Mouse (Mus musculus) forebrain, embryonic 10.5 days (tissue): ENCODE results near the gene Tvp23a. TPM values are rescaled to one million over a fixed set of nuclear protein-coding genes. Genes with fewer than 3 reads are reported as not detected.

Experiments used
- DNase-seq: peaks from one replicate; pipeline ENCODE4 v3.0.0-alpha.2; 2017; ENCODE audit warnings: low spot score; ENCODE audit errors: extremely low spot score
- H3K27ac ChIP-seq: fragments of 300-500 bp; sonication (generic); 2 replicates; pipeline ENCODE4 v1.5.1; 2016; ENCODE audit warnings: mild to moderate bottlenecking
- H3K27me3 ChIP-seq: fragments of 300-500 bp; sonication (generic); 2 replicates; pipeline ENCODE4 v1.6.1; 2016; ENCODE audit warnings: mild to moderate bottlenecking; ENCODE audit not compliant: poor library complexity, severe bottlenecking
- H3K36me3 ChIP-seq: fragments of 300-500 bp; sonication (generic); replicated peaks from 2 replicates; pipeline ENCODE4 v1.6.1; 2016; ENCODE audit warnings: mild to moderate bottlenecking, moderate library complexity
- H3K4me1 ChIP-seq: fragments of 300-500 bp; sonication (generic); 2 replicates; pipeline ENCODE4 v1.6.1; 2016
- H3K4me3 ChIP-seq: fragments of 300-500 bp; sonication (generic); 2 replicates; pipeline ENCODE4 v1.5.1; 2016; ENCODE audit warnings: mild to moderate bottlenecking, moderate library complexity
- H3K9me3 ChIP-seq: fragments of 300-500 bp; sonication (generic); 2 replicates; pipeline ENCODE4 v1.6.1; 2016; ENCODE audit warnings: mild to moderate bottlenecking, moderate library complexity
- WGBS: fragments of 180-500 bp; shearing (Covaris S2); methylation state at CpG from one replicate; pipeline ENCODE4 v1.1.7; 2016; 5-methylcytosine and 5-hydroxymethylcytosine counted together
- polyA plus RNA-seq: library from polyadenylated mRNA; unstranded; fragments of >200 nt; fragmentation: Nextera tagmentation; extraction: Ambion mirVana; gene quantifications from 2 replicates; pipeline ENCODE4 v1.2.1, GENCODE M21; 2016

Tvp23a gene
- polyA plus RNA-seq, 1 experiment from 2014 or later = 20.5 TPM

GRCm38 (mm10) chr16:10411764-10412746, 35.1 kb downstream of the Tvp23a start, which contains the start of gene Nubp1:
Gene Nubp1, plus strand, starts transcription at chr16:10411948.
- DNase-seq = peak; percentile 95
- Histone ChIP-seq H3K36me3 (peaks cover 38% of the 10 kb centered on the region), H3K27me3 (0 out of 2 replicates have a peak, but pooled peaks cover 8% of the 10 kb centered on the region), H3K9me3 (0 out of 2 replicates have a peak, but pooled peaks cover 4% of the 10 kb centered on the region), H3K4me1 (peaks cover 19% of the 10 kb centered on the region), H3K4me3 (peak within 1 kb of the TSS; percentile 77), H3K27ac (peak within 1 kb of the TSS; percentile 97)
- 4% methylated on average over 56 of the region's 56 CpGs for WGBS

DNA sequence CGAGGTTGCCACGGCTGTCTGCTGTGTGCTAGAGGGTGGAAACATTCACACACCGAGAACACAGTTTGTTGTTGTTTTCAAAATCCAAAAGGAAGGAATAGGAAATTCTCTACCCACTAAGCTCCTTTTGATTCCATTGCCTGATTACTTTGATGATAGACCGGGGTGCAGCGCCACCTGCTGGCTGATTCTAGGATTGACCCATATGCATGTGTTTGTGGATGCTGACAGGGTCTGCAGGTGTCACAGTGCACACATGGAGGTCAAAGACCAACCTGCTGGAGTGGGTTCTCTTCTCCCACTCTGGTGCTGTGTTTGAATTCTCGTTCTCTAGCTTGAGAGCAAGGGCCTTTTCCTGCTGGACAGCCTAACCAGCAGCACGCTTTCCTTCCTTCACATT, 48.0 kb downstream of the Tvp23a start:
- H3K4me1 ChIP-seq = peaks cover 9% of the 10 kb centered on the region
- WGBS = 36% methylated on average over 7 of the region's 7 CpGs
- H3K27me3 ChIP-seq = peaks cover 19% of the 10 kb centered on the region
- no peak overlapping the region for H3K4me3 ChIP-seq
- no peaks in the 10 kb centered on the region for H3K36me3 ChIP-seq
- DNase-seq = peak; percentile 83
- no peaks in the 10 kb centered on the region for H3K9me3 ChIP-seq
- no peak overlapping the region for H3K27ac ChIP-seq

DNA sequence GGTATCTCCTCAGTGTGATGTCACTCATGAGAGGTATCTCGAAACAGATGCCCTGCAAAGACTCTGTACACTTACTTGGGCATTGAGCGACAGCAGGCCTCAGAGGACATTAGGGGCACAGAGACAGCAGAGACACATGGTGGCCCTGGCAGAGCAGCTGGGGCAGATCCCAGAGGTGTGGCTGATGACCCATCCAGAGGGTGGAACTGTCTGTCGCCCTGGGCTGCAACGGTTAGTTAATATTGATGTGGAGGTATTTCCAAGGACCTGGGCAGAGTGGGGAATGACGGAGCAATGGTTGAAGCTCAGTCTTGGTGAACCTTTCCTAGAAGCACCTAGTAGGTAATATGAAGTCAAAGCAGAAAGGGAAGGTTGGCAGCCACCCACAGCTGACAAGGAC, 48.4 kb downstream of the Tvp23a start:
- no peaks in the 10 kb centered on the region for H3K36me3 ChIP-seq
- no peak overlapping the region for H3K4me3 ChIP-seq
- H3K27ac ChIP-seq = no peak overlapping the region
- peaks cover 9% of the 10 kb centered on the region for H3K4me1 ChIP-seq
- H3K27me3 ChIP-seq = peaks cover 23% of the 10 kb centered on the region
- WGBS = 73% methylated on average over 5 of the region's 5 CpGs
- DNase-seq = no peak
- H3K9me3 ChIP-seq = no peaks in the 10 kb centered on the region

- WGBS = 8% methylated on average over 37 of the region's 37 CpGs
- H3K27ac ChIP-seq = 0 out of 2 replicates have a peak within 1 kb of the TSS, but pooled peaks have one; percentile 44
- H3K9me3 ChIP-seq = no peaks in the 10 kb centered on the region
- peaks cover 30% of the 10 kb centered on the region for H3K27me3 ChIP-seq
- peaks cover 9% of the 10 kb centered on the region for H3K4me1 ChIP-seq
- peak within 1 kb of the TSS; percentile 48 for H3K4me3 ChIP-seq
- peak; percentile 41 for DNase-seq
- no peaks in the 10 kb centered on the region for H3K36me3 ChIP-seq
Observed at GRCm38 (mm10) chr16:10394699-10395540, 52.2 kb downstream of the Tvp23a start, which contains the start of gene Tekt5. Gene Tekt5, minus strand, starts transcription at chr16:10395490.

- no peak overlapping the region for H3K4me3 ChIP-seq
- DNase-seq = no peak
- no peaks in the 10 kb centered on the region for H3K9me3 ChIP-seq
- H3K36me3 ChIP-seq = no peaks in the 10 kb centered on the region
- H3K4me1 ChIP-seq = peaks cover 9% of the 10 kb centered on the region
- H3K27me3 ChIP-seq = peaks cover 30% of the 10 kb centered on the region
- WGBS = 90% methylated on average over 9 of the region's 9 CpGs
- H3K27ac ChIP-seq = no peak overlapping the region
Observed at GRCm38 (mm10) chr16:10392587-10392986, 54.6 kb downstream of the Tvp23a start.

DNA sequence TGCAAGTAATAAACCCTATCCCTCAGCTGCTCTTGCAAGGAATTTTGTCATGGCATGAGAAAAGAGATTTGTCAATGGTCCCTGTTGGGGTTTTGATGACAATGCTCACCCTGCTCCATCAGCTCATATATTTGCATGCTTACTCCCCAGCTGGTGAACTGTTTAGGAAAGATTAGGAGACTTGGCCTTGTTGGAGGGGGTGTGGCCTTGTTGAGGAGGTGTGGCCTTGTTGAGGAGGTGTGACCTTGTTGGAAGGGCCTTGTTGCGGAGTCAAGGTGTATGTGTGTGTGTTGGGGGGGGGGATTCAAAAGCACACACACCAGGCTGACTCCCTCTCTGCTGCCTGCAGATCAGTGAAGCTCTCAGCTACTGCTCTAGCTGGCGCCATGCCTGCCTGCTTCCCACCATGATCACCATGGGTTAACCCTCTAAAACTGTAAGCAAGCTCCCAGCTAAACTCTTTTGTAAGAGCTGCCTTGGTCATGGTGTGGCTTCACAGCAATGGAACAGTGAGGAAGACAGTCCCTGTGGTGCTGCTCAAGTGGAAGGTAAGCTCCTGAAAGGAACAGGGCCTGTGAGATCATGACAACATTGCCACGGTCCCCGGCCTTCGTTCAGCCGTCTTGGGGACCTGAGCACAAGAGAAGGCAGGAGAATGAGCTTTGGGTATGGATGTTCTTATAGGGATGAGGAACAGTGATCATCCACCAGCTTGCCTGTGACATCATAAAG, 58.4 kb downstream of the Tvp23a start:
- Histone ChIP-seq H3K27ac (no peak overlapping the region), H3K4me1 (peaks cover 6% of the 10 kb centered on the region; the same call in 1 of the 2 replicates), H3K4me3 (no peak overlapping the region), H3K9me3 (no peaks in the 10 kb centered on the region), H3K27me3 (peaks cover 13% of the 10 kb centered on the region; the same call in 1 of the 2 replicates), H3K36me3 (no peaks in the 10 kb centered on the region)
- 90% methylated on average over 6 of the region's 6 CpGs for WGBS
- DNase-seq = no peak

DNA sequence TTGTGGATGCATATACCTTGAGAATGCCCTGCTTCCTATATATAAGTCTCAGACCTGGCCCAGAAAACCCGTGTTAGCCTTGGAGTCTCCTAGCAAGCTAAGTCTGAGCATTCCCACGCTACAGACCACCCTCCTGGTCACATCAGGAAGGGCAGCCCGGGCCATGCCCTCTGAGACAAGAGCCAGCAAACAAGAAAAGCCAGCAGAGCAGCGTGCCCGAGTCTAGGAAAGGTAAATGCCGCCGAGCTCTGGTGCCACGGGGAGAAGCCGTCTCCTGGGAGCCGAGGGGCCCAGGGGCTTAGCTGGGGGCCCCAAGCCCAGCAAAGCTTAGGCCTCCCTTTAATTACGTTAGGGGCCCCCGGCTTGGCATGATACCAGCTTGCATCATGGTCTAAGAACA, 61.9 kb downstream of the Tvp23a start:
- peaks cover 6% of the 10 kb centered on the region; the same call in 1 of the 2 replicates for H3K4me1 ChIP-seq
- 81% methylated on average over 12 of the region's 12 CpGs for whole genome bisulfite sequencing
- peaks cover 6% of the 10 kb centered on the region; the same call in 1 of the 2 replicates for H3K27me3 ChIP-seq
- no peaks in the 10 kb centered on the region for H3K9me3 ChIP-seq
- no peak overlapping the region for H3K27ac ChIP-seq
- no peak for DNase-seq
- H3K36me3 ChIP-seq = no peaks in the 10 kb centered on the region
- H3K4me3 ChIP-seq = no peak overlapping the region

DNA sequence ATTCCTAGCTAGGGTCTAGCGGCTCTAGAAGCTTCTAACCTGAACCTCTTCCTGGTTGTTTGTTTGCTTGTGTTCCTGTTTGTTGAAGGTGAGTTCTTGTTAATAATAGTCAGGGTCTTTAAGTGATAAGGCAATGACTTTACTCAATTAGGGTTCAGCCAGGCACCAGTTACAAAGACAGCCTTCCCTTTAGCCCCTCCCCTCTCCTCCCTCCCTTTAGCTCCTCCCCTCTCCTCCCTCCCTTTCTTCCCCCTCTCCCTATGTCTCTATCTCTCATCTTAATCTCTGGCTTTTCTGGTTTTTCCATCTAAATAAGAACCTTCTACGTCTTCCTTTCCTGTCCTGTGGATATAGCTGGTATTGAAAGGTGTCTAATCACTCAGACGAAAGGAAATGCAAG, 62.6 kb downstream of the Tvp23a start:
- 67% methylated on average over 3 of the region's 3 CpGs for WGBS
- Histone ChIP-seq H3K9me3 (no peaks in the 10 kb centered on the region), H3K4me3 (no peak overlapping the region), H3K4me1 (peaks cover 6% of the 10 kb centered on the region; the same call in 1 of the 2 replicates), H3K27me3 (peaks cover 6% of the 10 kb centered on the region; the same call in 1 of the 2 replicates), H3K27ac (no peak overlapping the region), H3K36me3 (no peaks in the 10 kb centered on the region)
- no peak for DNase-seq

DNA sequence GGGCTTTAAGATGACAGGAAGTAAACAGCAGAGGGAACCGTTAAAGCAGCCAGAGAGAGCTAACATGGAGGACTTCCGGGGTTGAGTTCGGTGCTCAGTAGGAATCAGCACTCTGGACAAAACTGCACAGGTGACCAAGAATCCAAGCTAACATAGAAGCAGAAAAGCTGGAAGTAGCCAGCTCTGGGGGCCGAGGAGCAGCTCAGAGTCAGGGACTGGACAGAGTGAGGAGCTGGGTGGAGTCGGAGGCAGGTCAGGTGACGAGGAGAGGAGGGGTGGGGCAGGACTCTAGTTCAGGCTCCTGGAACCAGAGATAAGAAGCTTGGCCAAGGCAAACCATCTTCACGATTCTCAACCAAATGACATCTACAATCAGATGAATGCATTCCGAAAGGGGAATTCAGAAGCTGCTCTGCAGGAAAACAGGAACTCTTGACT, 63.1 kb downstream of the Tvp23a start:
- no peak for DNase-seq
- Histone ChIP-seq H3K4me1 (peaks cover 6% of the 10 kb centered on the region; the same call in 1 of the 2 replicates), H3K4me3 (no peak overlapping the region), H3K27ac (0 out of 2 replicates have a peak overlapping the region, but pooled peaks have one; percentile 30), H3K9me3 (no peaks in the 10 kb centered on the region), H3K27me3 (peaks cover 6% of the 10 kb centered on the region; the same call in 1 of the 2 replicates), H3K36me3 (no peaks in the 10 kb centered on the region)
- WGBS = 34% methylated on average over 8 of the region's 8 CpGs

GRCm38 (mm10) chr16:10379531-10379930, 67.6 kb downstream of the Tvp23a start:
- Histone ChIP-seq H3K4me3 (no peak overlapping the region), H3K9me3 (no peaks in the 10 kb centered on the region), H3K4me1 (peaks cover 12% of the 10 kb centered on the region), H3K27ac (no peak overlapping the region), H3K27me3 (no peaks in the 10 kb centered on the region), H3K36me3 (no peaks in the 10 kb centered on the region)
- DNase-seq = no peak
- 88% methylated on average over 2 of the region's 2 CpGs for WGBS

DNA sequence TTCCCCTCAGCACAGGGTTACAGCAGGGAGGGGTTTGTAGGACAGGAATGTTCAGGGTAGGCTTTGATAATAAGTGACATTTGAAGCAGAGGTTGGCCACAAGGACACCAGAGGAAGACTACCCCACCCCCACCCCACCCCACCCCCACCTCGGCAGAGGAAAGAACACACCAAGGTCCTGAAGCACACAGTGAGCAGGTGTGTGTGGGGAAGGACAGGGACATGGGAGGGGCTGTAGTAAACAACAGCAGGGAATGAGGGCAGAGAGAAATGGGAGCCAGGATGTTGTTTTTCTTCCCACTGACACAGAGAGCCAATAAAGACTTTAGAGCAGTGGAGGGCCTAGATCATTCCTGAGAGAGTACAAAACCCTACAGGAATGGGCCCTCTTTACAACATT, 69.9 kb downstream of the Tvp23a start:
- WGBS = 93% methylated on average over 1 of the region's 1 CpGs
- DNase-seq = no peak
- Histone ChIP-seq H3K27ac (no peak overlapping the region), H3K9me3 (no peaks in the 10 kb centered on the region), H3K27me3 (peaks cover 7% of the 10 kb centered on the region), H3K36me3 (no peaks in the 10 kb centered on the region), H3K4me3 (no peak overlapping the region), H3K4me1 (peaks cover 10% of the 10 kb centered on the region)
